Mouse (Mus musculus) testis, postnatal 10 days (tissue): ENCODE measurements around the gene Hnf1a.

ENCODE experiments used
- DNase-seq: peaks from one replicate; pipeline ENCODE4 v3.0.0; 2021; ENCODE audit warnings: low spot score

Hnf1a gene

GRCm38 (mm10) chr5:114970824-114971227 lies at the start of gene Hnf1a:
TSS of gene Hnf1a (minus strand) at chr5:114971094.
- no peak for DNase-seq

GRCm38 (mm10) chr5:115018813-115019212 lies 47.9 kb upstream of the Hnf1a start:
- no peak for DNase-seq

- no peak for DNase-seq
Observed at GRCm38 (mm10) chr5:115018270-115018669, 47.4 kb upstream of the Hnf1a start.

DNA sequence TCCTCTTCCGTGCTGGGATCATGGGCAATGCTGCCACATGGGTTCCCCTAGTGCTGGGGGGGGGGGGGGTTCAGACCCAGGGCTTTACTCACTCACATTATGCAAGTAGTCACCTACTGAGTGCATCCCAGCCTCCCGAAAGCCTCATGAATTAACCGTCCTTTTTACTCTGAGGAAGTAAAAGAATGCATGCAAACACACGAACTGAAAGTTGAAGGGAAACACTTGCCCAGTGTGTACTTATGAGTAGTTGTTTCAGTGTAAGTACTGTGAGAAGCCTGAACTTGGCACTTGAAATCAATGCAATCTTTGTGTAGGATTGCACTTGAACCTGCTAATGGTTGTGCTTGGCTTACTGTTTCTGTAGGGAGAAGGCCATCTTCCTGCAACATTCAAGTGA lies 44.2 kb upstream of the Hnf1a start:
- no peak for DNase-seq

DNA sequence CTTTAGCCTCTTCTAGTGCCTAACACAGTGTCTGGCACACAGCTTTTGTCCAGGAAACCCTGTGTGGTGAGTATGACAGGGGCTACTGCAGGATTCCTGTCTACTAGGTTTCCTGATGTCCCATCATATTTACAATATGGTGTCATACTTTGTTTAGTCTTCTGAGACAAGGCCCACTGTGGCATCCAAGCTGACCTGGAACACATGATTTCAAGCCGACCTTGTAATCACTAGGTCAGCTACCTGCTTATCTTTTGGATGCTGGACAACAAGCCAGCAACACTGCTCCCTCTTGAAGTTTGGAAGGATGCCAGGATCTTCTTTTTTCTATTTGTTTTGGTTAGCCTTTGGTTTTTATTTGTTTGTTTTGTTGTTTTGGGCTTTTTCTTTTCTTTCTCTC lies 43.7 kb upstream of the Hnf1a start:
- DNase-seq: no peak

- DNase-seq: no peak
Observed at GRCm38 (mm10) chr5:115013436-115013835, 42.5 kb upstream of the Hnf1a start.

DNA sequence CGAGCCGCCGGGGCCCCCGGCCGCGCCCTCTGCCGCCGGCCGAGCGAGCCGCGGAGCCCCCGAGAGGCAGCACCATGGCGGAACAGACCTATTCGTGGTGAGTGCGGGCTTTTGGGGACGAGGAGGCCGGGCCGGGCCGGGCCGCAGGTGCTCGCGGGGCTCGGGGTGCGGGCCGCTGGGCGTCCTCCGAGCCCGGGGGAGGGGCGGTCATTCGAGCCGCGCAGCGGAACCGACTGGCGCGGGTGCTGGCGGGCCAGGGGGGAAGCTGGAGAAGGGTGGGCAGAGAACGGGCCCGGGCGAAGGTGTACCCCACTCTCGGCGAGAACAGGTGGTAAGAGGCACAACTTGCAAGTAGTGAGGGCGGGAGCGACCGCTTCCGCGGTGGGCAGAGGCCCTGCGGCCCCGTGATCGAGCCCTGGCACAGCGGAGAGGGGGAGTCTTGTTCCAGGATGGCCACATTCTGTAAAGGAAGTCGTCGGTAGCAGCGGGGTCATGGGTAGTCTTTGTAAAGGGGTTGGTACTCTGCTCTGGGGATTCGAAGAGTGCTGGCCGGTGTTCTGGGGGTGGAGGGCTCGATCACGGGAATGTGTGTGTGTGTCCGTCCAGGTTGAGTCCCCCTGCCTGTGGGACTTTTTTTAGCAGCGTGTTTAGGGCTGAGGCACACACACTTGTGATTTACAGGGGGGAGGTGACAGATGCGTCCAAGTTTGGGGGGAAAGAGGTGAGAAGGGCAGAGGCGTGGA lies 40.8 kb upstream of the Hnf1a start:
- peak; percentile 76 for DNase-seq

DNA sequence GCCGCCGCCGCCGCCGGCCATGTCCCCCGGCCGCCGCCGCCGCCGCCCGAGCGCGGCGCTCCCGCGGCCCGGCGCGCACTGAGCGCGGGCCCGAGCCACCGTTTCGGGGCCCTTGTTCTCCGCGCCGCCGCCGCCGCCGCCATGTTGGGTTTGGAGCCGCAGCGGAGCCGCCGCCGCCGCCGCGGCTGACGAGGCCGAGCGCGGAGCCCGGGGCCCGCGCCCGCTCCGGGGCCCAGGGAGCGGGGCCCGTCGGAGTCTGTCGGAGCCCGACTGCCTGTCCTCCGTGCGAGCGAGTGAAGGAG lies 40.3 kb upstream of the Hnf1a start:
- peak; percentile 52 for DNase-seq

DNA sequence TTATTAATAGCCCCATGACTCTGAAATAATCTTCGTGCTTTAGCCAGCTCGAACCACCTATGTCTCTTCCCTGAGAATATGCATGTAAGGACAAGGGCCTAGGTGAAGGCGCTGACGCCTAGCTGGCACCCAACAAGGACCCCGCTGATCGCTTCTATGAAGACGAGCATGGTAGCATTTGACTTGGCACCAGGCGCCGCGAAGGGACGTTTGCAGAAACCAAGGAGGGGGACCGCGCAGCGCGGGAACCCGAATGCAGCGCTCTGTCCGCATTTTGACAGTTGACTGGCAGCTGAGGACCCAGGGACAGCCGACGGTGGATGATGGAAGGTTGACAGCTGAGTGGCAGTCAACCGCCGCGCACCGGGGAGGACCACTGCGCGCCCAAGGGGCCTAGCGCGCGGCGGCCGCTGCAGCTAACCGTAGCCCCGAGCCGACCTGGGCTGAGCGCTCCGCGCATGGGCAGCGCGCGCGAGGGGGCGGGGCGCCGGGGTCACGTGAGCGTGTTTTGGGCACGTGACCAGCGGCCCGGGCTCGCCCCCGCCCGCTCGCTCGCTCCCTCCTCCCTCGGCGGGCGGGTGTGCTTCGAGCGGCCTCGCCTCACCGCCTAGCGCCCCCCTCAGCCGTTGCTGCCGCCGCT lies 39.8 kb upstream of the Hnf1a start, which contains the start of gene Sppl3:
Gene Sppl3, plus strand, starts transcription at position 561 of the 640 bp plus-strand sequence.
- peak; percentile 99 for DNase-seq

DNA sequence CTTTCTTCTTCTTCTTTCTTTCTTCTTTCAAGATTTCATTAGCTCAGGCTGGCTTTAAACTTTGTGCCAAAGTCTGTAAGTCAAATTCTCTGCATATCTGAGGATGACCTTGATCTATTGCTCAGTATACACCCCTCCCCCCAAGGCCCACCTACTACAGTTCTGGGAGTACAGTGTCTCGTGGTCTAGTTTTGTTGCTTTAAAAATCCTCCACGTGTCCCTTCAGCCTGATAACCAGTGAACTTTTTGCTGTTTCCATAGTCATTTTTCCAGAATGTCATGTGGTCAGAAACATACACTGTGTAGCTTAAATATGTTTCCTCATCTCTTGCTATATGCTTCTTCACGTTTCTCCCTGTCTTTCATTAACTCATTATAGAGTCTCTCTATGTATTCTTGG lies 39.1 kb upstream of the Hnf1a start:
- no peak for DNase-seq

- DNase-seq: no peak
Observed at GRCm38 (mm10) chr5:115009143-115009542, 38.2 kb upstream of the Hnf1a start.

DNA sequence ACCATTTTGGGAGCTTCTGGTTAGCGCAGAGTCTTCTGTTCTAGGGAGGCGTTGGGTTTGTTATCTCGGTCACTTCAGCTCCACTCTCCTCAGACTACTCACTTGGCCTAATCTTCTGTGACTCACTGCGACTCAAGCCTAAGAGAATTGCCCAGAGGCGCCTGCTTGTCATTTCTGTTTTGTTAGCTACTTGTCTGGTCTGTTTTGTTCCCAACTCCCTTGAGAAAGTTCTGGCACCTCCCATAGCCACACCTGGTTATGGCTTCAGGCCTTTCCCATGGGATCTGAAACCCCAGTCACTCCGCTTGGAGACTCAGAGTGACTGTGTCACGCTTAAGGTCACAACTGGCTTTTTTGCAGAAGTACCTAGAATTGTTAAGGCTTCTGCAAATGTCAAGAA lies 37.4 kb upstream of the Hnf1a start:
- no peak for DNase-seq

DNA sequence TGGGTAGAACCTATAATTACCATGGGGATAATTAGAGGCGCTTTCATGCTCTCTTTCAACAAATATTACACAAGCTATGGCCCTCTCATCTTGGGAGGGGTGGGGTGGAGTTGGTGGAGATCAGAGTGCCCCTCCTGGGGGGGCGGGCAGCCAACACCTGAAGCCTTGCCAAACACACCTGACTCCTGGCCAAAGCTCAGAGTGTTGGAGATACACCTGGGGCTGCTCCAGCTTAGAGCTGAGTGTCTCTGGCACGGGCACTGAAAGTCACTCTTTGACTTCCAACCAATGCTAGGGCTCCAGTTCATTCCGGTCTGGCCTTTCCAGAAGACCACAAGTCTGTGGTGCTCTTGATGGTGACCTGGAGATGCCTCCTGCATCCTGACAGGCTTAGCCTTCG lies 36.9 kb upstream of the Hnf1a start:
- no peak for DNase-seq

DNA sequence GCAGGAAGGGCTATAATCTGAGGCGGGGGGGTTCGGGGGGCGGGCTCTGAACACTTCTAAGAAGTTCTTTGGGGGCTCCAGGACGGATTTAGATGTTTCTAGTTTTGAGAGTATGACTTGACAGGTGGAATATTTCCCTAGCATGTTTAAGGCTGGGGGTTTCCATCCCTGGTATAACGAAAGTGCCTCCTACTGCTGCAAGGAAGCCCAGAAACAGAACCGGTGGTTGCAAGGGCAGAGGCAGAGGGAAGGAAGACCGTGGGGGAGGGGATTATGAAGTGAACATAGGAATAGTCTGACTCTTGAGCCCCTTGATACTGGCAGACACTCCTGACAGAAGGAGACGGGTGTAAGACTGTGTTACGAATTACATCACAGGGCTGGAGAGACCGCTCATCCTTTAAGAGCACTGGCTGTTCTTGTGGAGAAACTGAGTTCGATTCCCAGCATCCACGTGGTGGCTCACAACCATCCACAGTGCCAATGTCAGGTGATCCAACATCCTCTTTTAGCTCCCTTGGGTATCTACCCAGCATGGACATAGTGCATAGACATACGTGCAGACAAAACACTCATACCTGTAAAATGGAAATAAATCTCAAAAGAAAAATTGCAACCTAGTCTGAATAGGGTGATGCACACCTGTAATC lies 32.5 kb upstream of the Hnf1a start:
- no peak for DNase-seq

- no peak for DNase-seq
Observed at GRCm38 (mm10) chr5:115002781-115003180, 31.9 kb upstream of the Hnf1a start.

GRCm38 (mm10) chr5:115001464-115001863 lies 30.6 kb upstream of the Hnf1a start:
- DNase-seq: no peak

DNA sequence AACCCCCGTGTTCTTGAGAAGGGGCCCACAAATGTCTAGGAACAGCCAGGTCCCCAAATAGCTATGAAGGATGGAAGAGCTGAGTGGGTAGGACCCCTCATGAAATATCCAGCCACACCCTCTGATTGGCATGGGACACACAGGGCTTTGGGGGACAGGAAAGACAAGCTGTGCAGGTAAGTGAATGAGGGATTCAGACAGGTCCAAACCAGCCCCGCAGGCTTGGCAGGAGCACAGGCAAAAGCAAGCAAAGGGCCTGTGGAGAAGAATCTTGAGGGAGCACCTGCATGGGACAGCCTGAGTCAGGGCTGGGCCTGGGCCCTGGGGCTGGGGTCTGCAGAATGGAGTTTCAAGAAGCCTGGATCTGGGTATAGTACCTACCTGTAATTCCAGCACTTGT lies 29.6 kb upstream of the Hnf1a start:
- no peak for DNase-seq

DNA sequence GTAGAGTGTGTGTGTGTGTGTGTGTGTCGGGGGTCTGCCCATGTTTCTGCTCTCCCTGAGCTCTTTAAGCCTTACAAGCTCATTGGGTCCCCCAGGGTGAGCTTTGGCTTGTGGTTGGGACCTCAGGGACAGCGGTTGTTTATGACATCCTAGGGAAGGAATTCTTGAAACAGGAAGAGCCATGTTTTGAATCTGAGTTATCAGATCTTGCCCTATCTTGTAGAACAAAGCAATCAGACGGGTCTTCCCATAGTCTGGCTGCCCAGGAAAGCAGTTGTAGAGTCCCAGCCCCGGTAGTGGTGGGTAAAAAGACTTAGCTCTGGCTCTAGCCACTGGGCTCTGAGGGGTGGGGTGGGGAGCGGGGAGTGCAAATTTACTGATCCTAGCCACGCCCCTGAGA lies 26.4 kb upstream of the Hnf1a start:
- DNase-seq: no peak

GRCm38 (mm10) chr5:114996447-114996846 lies 25.6 kb upstream of the Hnf1a start:
- DNase-seq: no peak

DNA sequence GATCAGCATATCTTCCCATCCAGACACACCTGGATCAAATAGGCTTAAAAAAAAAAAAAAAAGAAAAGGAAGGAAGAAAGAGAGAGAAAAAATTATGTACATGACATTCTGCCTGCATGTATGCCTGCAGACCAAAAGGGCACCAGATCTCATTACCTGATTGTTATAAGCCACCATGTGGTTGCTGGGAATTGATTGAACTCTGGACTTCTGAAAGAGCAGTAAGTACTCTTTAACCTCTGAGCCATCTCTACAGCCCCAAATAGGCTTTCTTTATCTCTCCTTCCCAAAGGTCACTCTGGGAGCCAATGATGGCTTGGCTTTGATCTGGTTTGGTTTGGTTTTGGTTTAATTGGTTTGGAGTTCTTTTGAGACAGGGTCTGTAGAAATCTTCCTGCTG lies 14.2 kb upstream of the Hnf1a start:
- no peak for DNase-seq

DNA sequence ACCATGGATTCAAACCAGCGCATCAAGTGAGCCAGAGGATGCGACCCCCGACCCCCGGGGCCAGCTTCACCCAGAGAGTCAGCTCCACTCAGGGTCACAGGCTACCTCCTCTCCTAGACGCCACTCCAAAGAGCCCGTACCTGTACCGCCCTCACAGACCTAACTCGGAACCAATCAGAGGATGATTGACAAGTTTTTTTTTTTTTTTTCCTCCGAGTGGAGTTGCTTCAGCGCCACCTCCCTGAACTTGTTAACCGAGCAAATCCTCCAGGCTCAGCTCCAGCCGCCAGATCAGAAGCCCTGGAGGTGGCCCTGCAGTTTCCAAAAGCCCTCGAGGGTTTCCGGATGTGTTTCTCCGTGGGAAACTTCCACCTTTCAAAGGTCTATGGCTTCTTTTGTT lies 11.1 kb upstream of the Hnf1a start:
- no peak for DNase-seq

DNA sequence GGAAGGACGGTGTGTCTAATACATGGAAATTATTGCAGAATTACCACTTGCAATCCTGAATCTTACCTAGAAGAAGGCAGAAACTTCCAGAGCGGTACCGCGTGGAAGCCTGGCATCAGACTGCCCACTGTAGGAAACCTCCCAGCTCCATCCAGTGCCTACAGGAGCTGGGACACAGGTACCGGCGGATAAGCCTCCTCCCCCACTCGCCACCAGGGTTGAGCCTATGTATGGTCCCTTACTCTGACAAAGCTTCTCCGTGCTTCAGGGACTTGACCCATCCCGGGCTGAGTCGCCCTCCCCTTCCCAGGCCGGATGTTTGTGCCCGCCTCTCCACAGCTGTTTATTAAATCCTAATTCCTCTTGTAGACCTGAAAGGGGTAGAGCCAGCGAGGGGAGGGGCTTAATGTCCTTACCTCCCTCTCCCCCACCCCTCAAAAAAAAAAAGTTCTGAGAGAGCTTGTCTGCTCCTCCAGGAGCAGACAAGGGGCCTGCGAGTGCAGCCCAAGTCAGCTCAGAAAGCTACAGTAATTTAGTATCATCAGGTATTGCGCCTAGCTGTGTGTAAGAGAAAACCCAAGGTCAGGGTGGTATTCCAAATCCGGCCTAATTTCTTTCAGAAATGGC lies 9.3 kb upstream of the Hnf1a start:
- no peak for DNase-seq
